Mouse (Mus musculus) liver, adult 2 months (tissue): ENCODE results near the gene Tyw1. TPM values are rescaled to one million over a fixed set of nuclear protein-coding genes. Genes with fewer than 3 reads are reported as not detected.
A peak's percentile ranks its signal among the peaks of the same experiment; 100 is the strongest.

Source experiments
- DNase-seq: peaks from one replicate; pipeline ENCODE4 v3.0.0-alpha.2; 2011; ENCODE audit warnings: low read depth, low spot score; ENCODE audit errors: extremely low read depth
- H3K27ac ChIP-seq: fragments of 200-500 bp; replicated peaks from 2 replicates; pipeline ENCODE4 v1.5.1; 2012; ENCODE audit warnings: low read depth, mild to moderate bottlenecking, control low read depth, inconsistent platforms, low read length; ENCODE audit not compliant: insufficient read depth
- H3K27me3 ChIP-seq: fragments of 200-500 bp; 2 replicates; pipeline ENCODE4 v1.6.1; 2012; ENCODE audit warnings: mild to moderate bottlenecking, moderate library complexity, low read length, inconsistent platforms; ENCODE audit not compliant: control insufficient read depth, insufficient read depth
- H3K36me3 ChIP-seq: fragments of 200-500 bp; 2 replicates; pipeline ENCODE4 v1.6.1; 2012; ENCODE audit warnings: low read length, inconsistent platforms; ENCODE audit not compliant: control insufficient read depth, insufficient read depth
- H3K4me1 ChIP-seq: fragments of 200-500 bp; 2 replicates; pipeline ENCODE4 v1.6.1; 2011; ENCODE audit warnings: low read length; ENCODE audit not compliant: control insufficient read depth, insufficient read depth
- H3K4me3 ChIP-seq: fragments of 200-500 bp; 2 replicates; pipeline ENCODE4 v1.5.1; 2011; ENCODE audit warnings: low read depth, mild to moderate bottlenecking, control low read depth, low read length, moderate library complexity; ENCODE audit not compliant: insufficient read depth
- H3K79me2 ChIP-seq: fragments of 200-500 bp; 2 replicates; pipeline ENCODE4 v1.6.1; 2012; ENCODE audit warnings: inconsistent platforms, mild to moderate bottlenecking, low read length, moderate library complexity; ENCODE audit not compliant: control insufficient read depth, insufficient read depth
- H3K9ac ChIP-seq: fragments of 200-500 bp; 2 replicates; pipeline ENCODE4 v1.6.1; 2012; ENCODE audit warnings: low read depth, mild to moderate bottlenecking, control low read depth, inconsistent platforms, low read length
- CTCF ChIP-seq: fragments of 200-500 bp; IDR thresholded peaks from 2 replicates; pipeline ENCODE4 v1.5.1; 2011; ENCODE audit warnings: low read depth, low read length, control low read depth
- POLR2A ChIP-seq: fragments of 200-500 bp; IDR thresholded peaks from 2 replicates; pipeline ENCODE4 v1.6.1; 2011; ENCODE audit warnings: low read length, control low read depth; ENCODE audit not compliant: insufficient read depth; ENCODE audit errors: extremely low read depth
- WGBS: fragments of 180-500 bp; shearing (Covaris S2); methylation state at CpG from one replicate; pipeline ENCODE4 v1.1.7; 2018; 5-methylcytosine and 5-hydroxymethylcytosine counted together
- polyA plus RNA-seq: library from polyadenylated mRNA; depleted of rRNA; stranded (reverse); fragments of >200 nt; gene quantifications from 2 replicates; pipeline ENCODE4 v1.2.3, GENCODE M21; 2012
- total RNA-seq: library from RNA; depleted of rRNA; stranded (reverse); fragments of >200 nt; gene quantifications from 2 replicates; pipeline ENCODE4 v1.2.3, GENCODE M21; 2014

Gene Tyw1
- total and polyA plus RNA-seq, 2 experiments, result 8.0 to 13.3 TPM

GRCm38 (mm10) chr5:130256678-130257271, 1.4 kb downstream of the Tyw1 start:
- Histone ChIP-seq H3K4me3 (peak overlapping the region; percentile 90), H3K79me2 (peaks cover 9% of the 10 kb centered on the region; the same call in 1 of the 2 replicates), H3K36me3 (peaks cover 18% of the 10 kb centered on the region; the same call in 1 of the 2 replicates), H3K4me1 (peaks cover 6% of the 10 kb centered on the region), H3K9ac (peak overlapping the region; percentile 86), H3K27ac (peak overlapping the region; percentile 42; the same call in 1 of the 2 replicates), H3K27me3 (no peaks in the 10 kb centered on the region)
- under 1% methylated on average over 25 of the region's 25 CpGs for WGBS
- TF ChIP-seq CTCF (no peak), POLR2A (peak; percentile 44; the same call in 1 of the 2 replicates)
- peak; percentile 96 for DNase-seq

- H3K4me1 ChIP-seq, result peaks cover 6% of the 10 kb centered on the region
- no peak for DNase-seq
- H3K9ac ChIP-seq, result peak overlapping the region; percentile 86
- no peak for TF ChIP-seq POLR2A
- peaks cover 9% of the 10 kb centered on the region; the same call in 1 of the 2 replicates for H3K79me2 ChIP-seq
- H3K4me3 ChIP-seq, result peak overlapping the region; percentile 90
- H3K27me3 ChIP-seq, result no peaks in the 10 kb centered on the region
- peaks cover 13% of the 10 kb centered on the region; the same call in 1 of the 2 replicates for H3K36me3 ChIP-seq
- 9% methylated on average over 8 of the region's 8 CpGs for WGBS
- peak overlapping the region; percentile 42; the same call in 1 of the 2 replicates for H3K27ac ChIP-seq
These were observed 1.9 kb downstream of the Tyw1 start for GRCm38 (mm10) chr5:130257303-130257702.

- TF ChIP-seq POLR2A (no peak), CTCF (no peak)
- DNase-seq, result no peak
- Histone ChIP-seq H3K79me2 (no peaks in the 10 kb centered on the region), H3K36me3 (peaks cover 7% of the 10 kb centered on the region), H3K27ac (no peak overlapping the region), H3K4me1 (peaks cover 7% of the 10 kb centered on the region; the same call in 1 of the 2 replicates), H3K27me3 (no peaks in the 10 kb centered on the region), H3K4me3 (no peak overlapping the region), H3K9ac (no peak overlapping the region)
- WGBS, result 88% methylated on average over 11 of the region's 11 CpGs
These were observed 8.0 kb downstream of the Tyw1 start for GRCm38 (mm10) chr5:130263454-130263853.

GRCm38 (mm10) chr5:130264433-130265005, 9.1 kb downstream of the Tyw1 start:
- peaks cover 7% of the 10 kb centered on the region; the same call in 1 of the 2 replicates for H3K4me1 ChIP-seq
- H3K27ac ChIP-seq, result peak overlapping the region; percentile 31; the same call in 1 of the 2 replicates
- 66% methylated on average over 6 of the region's 6 CpGs for WGBS
- H3K79me2 ChIP-seq, result no peaks in the 10 kb centered on the region
- no peaks in the 10 kb centered on the region for H3K27me3 ChIP-seq
- H3K36me3 ChIP-seq, result peaks cover 7% of the 10 kb centered on the region
- no peak for TF ChIP-seq CTCF
- TF ChIP-seq POLR2A, result no peak
- no peak overlapping the region for H3K4me3 ChIP-seq
- H3K9ac ChIP-seq, result no peak overlapping the region
- DNase-seq, result peak; percentile 83

- Histone ChIP-seq H3K27ac (no peak overlapping the region), H3K9ac (no peak overlapping the region), H3K27me3 (no peaks in the 10 kb centered on the region), H3K4me1 (peaks cover 7% of the 10 kb centered on the region; the same call in 1 of the 2 replicates), H3K79me2 (no peaks in the 10 kb centered on the region), H3K36me3 (peaks cover 9% of the 10 kb centered on the region), H3K4me3 (no peak overlapping the region)
- no peak for TF ChIP-seq POLR2A
- TF ChIP-seq CTCF, result peak; percentile 66
- no peak for DNase-seq
- 91% methylated on average over 7 of the region's 7 CpGs for WGBS
These were observed 11.2 kb downstream of the Tyw1 start for GRCm38 (mm10) chr5:130266651-130267050.

GRCm38 (mm10) chr5:130267316-130267715, 11.9 kb downstream of the Tyw1 start:
- DNase-seq, result peak; percentile 41
- no peak for TF ChIP-seq POLR2A
- peak; percentile 74 for TF ChIP-seq CTCF
- H3K36me3 ChIP-seq, result peaks cover 9% of the 10 kb centered on the region
- peaks cover 7% of the 10 kb centered on the region; the same call in 1 of the 2 replicates for H3K4me1 ChIP-seq
- no peak overlapping the region for H3K27ac ChIP-seq
- H3K79me2 ChIP-seq, result no peaks in the 10 kb centered on the region
- H3K9ac ChIP-seq, result no peak overlapping the region
- H3K4me3 ChIP-seq, result no peak overlapping the region
- H3K27me3 ChIP-seq, result no peaks in the 10 kb centered on the region
- WGBS, result 66% methylated on average over 1 of the region's 1 CpGs
